Mouse (Mus musculus) myocyte (in vitro differentiated cells): ENCODE data around the gene Zfp13. TPM values are rescaled to one million over a fixed set of nuclear protein-coding genes. Genes with fewer than 3 reads are reported as not detected.

Source experiments
- H3K27me3 ChIP-seq: one replicate; pipeline ENCODE4 v1.6.1; 2011; ENCODE audit not compliant: control insufficient read depth, insufficient read depth, insufficient read length
- H3K36me3 ChIP-seq: one replicate; pipeline ENCODE4 v1.6.1; 2011; ENCODE audit not compliant: control insufficient read depth, insufficient read depth
- H3K4me2 ChIP-seq: one replicate; pipeline ENCODE4 v1.6.1; 2011; ENCODE audit warnings: low read depth, control low read depth
- H3K4me3 ChIP-seq: one replicate; pipeline ENCODE4 v1.5.1; 2011; ENCODE audit warnings: mild to moderate bottlenecking, control low read depth, moderate library complexity
- H3K79me2 ChIP-seq: one replicate; pipeline ENCODE4 v1.6.1; 2011; ENCODE audit not compliant: control insufficient read depth, insufficient read depth
- H3ac ChIP-seq: one replicate; pipeline ENCODE4 v1.6.1; 2011; ENCODE audit not compliant: control insufficient read depth, insufficient read length
- CEBPB ChIP-seq: IDR thresholded peaks from 2 replicates; pipeline ENCODE4 v1.6.1; 2011; ENCODE audit warnings: mild to moderate bottlenecking, moderate library complexity; ENCODE audit not compliant: poor library complexity, insufficient read depth, severe bottlenecking
- E2F4 ChIP-seq: IDR thresholded peaks from one replicate; pipeline ENCODE4 v1.6.1; 2011; ENCODE audit warnings: mild to moderate bottlenecking, control low read depth, moderate library complexity; ENCODE audit not compliant: insufficient read depth
- MAX ChIP-seq: IDR thresholded peaks from one replicate; pipeline ENCODE4 v1.6.1; 2011; ENCODE audit warnings: low read depth, mild to moderate bottlenecking, control low read depth
- MYOD1 ChIP-seq, 3 experiments: IDR thresholded peaks; one replicate each; pipeline ENCODE4 v1.6.1; 2011; ENCODE audit warnings: control low read depth in 2 of 3, low read depth in 2 of 3, mild to moderate bottlenecking in 2 of 3, moderate library complexity in 1 of 3; ENCODE audit not compliant: insufficient read length in 2 of 3, control insufficient read depth in 1 of 3
- MYOG ChIP-seq, 3 experiments: IDR thresholded peaks; one replicate each; pipeline ENCODE4 v1.6.1; 2011; ENCODE audit warnings: control low read depth in 2 of 3, low read depth in 2 of 3, mild to moderate bottlenecking in 2 of 3; ENCODE audit not compliant: insufficient read length in 2 of 3, control insufficient read depth in 1 of 3, insufficient read depth in 1 of 3
- POLR2A ChIP-seq: IDR thresholded peaks from one replicate; pipeline ENCODE4 v1.6.1; 2011; ENCODE audit warnings: low read depth, mild to moderate bottlenecking, control low read depth, moderate library complexity; ENCODE audit not compliant: insufficient read length
- POLR2AphosphoS2 ChIP-seq: IDR thresholded peaks from one replicate; pipeline ENCODE4 v1.6.1; 2011; ENCODE audit warnings: low read depth, control low read depth; ENCODE audit not compliant: insufficient read length
- REST ChIP-seq: IDR thresholded peaks from one replicate; pipeline ENCODE4 v1.6.1; 2011; ENCODE audit warnings: mild to moderate bottlenecking, control low read depth, moderate library complexity; ENCODE audit not compliant: insufficient read depth, insufficient read length
- SRF ChIP-seq: IDR thresholded peaks from one replicate; pipeline ENCODE4 v1.6.1; 2011; ENCODE audit warnings: low read depth; ENCODE audit not compliant: control insufficient read depth, insufficient read length
- TCF12 ChIP-seq: IDR thresholded peaks from one replicate; pipeline ENCODE4 v1.6.1; 2011; ENCODE audit warnings: mild to moderate bottlenecking, control low read depth; ENCODE audit not compliant: poor library complexity, insufficient read depth, severe bottlenecking
- TCF3 ChIP-seq: IDR thresholded peaks from one replicate; pipeline ENCODE4 v1.6.1; 2011; ENCODE audit warnings: low read depth, control low read depth; ENCODE audit not compliant: insufficient read length
- USF1 ChIP-seq: IDR thresholded peaks from one replicate; pipeline ENCODE4 v1.6.1; 2011; ENCODE audit warnings: low read depth, mild to moderate bottlenecking, control low read depth, moderate library complexity
- polyA plus RNA-seq: library from polyadenylated mRNA; unstranded; fragments of >200 nt; fragmentation: generic; extraction: Trizol; gene quantifications from one replicate; pipeline ENCODE4 v1.2.1, GENCODE M21; 2012; ENCODE audit warnings: missing spikeins

Zfp13 gene
- polyA plus RNA-seq, 1 experiment = 5.1 TPM

DNA sequence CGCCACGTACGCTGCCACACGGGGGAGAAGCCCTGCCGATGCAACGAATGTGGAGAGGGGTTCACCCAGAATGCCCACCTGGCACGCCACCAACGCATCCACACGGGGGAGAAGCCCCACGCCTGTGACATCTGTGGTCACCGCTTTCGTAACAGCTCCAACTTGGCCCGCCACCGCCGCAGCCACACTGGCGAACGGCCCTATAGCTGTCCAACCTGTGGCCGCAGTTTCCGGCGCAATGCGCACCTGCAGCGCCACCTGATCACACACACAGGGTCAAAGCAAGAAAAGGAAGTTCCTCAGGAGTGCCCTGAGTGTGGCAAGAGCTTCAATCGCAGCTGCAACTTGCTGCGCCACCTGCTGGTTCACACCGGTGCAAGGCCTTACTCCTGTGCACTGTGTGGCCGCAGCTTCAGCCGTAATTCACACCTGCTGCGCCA, 11.1 kb upstream of the Zfp13 start:
- no peaks in the 10 kb centered on the region for H3K36me3 ChIP-seq
- no peak overlapping the region for H3ac ChIP-seq
- no peaks in the 10 kb centered on the region for H3K79me2 ChIP-seq
- H3K4me3 ChIP-seq = no peak overlapping the region
- H3K27me3 ChIP-seq = peaks cover 15% of the 10 kb centered on the region
- no peak for TF ChIP-seq POLR2AphosphoS2
- TF ChIP-seq TCF3 = no peak
- no peak for TF ChIP-seq SRF
- TF ChIP-seq MYOG (IDR thresholded peaks at IDR 0.05; ENCODE audit: control insufficient read depth in 1 of 3, insufficient read depth in 1 of 3, insufficient read length in 2 of 3, low read depth in 2 of 3) = peak in 1 of 3 experiments; percentile 44
- TF ChIP-seq TCF12 = no peak
- TF ChIP-seq MYOD1 (IDR thresholded peaks at IDR 0.05; ENCODE audit: control insufficient read depth in 1 of 3, insufficient read length in 2 of 3, low read depth in 2 of 3) = peak in 2 of 3 experiments; percentile 13 to 32
- TF ChIP-seq CEBPB = no peak
- H3K4me2 ChIP-seq = no peak overlapping the region

DNA sequence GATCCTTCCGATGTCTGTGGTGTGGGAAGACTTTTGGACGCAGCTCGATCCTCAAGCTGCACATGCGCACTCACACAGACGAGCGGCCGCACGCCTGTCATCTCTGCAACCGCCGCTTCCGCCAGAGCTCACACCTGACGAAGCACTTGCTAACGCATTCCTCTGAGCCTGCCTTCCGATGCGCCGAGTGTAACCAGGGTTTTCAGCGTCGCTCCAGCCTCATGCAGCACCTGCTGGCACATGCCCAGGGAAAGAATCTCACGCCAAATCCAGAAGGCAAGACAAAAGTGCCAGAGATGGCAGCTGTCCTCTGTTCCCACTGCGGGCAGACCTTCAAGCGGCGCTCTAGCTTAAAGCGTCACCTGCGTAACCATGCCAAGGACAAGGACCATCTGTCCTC, 10.3 kb upstream of the Zfp13 start:
- peaks cover 15% of the 10 kb centered on the region for H3K27me3 ChIP-seq
- H3K4me2 ChIP-seq = no peak overlapping the region
- no peak overlapping the region for H3K4me3 ChIP-seq
- no peak overlapping the region for H3ac ChIP-seq
- TF ChIP-seq REST (no peak), POLR2A (no peak), MYOG (IDR thresholded peaks at IDR 0.05; ENCODE audit: control insufficient read depth in 1 of 3, insufficient read depth in 1 of 3, insufficient read length in 2 of 3, low read depth in 2 of 3) (no peak), POLR2AphosphoS2 (no peak), MAX (no peak), CEBPB (no peak), MYOD1 (IDR thresholded peaks at IDR 0.05; ENCODE audit: control insufficient read depth in 1 of 3, insufficient read length in 2 of 3, low read depth in 2 of 3) (no peak), USF1 (no peak), E2F4 (no peak), TCF3 (no peak), SRF (no peak), TCF12 (no peak)
- no peaks in the 10 kb centered on the region for H3K79me2 ChIP-seq
- no peaks in the 10 kb centered on the region for H3K36me3 ChIP-seq

DNA sequence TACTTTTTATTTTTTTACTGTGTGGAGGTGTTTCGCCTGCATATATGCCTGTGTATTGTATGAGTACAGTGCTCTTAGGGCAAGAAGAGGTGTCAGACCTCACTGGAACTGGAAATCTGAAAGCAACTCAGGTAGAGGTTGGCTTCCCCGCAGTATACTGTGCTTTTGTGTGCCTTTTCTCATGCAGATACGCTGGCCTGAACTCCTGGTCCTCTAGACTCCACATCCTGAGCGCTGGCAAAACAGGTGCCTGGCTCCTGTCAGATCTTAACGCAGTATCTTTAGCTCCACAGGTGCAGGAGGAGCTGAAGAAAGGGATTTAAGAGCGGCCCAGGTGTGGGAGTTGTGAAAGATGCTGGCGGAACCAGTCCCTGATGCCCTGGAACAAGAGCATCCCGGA, 5.9 kb upstream of the Zfp13 start:
- peaks cover 10% of the 10 kb centered on the region for H3K27me3 ChIP-seq
- H3K4me2 ChIP-seq = no peak overlapping the region
- no peak for TF ChIP-seq POLR2A
- no peak overlapping the region for H3K4me3 ChIP-seq
- H3K79me2 ChIP-seq = no peaks in the 10 kb centered on the region
- no peaks in the 10 kb centered on the region for H3K36me3 ChIP-seq
- H3ac ChIP-seq = no peak overlapping the region

DNA sequence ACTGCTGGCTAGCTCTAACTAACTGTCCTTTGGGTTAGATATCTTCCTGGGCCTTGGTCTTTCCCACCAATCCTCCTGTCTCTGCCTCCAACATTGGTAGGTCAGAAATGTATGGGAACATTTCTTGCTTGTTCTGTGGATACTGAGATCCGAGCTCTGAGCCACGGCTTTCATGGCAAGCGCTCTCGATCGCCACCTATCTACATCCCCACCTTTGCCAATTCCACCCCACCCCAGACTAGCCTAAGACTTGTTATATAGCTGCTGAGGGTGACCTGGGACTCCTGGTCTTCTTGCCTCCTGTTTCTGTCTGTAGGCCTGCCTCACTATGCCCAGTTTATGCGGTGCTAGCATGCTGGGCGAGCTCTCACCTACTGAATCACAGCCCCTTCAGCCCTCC, 5.1 kb upstream of the Zfp13 start:
- TF ChIP-seq POLR2AphosphoS2 (no peak), POLR2A (no peak), MYOD1 (IDR thresholded peaks at IDR 0.05; ENCODE audit: control insufficient read depth in 1 of 3, insufficient read length in 2 of 3, low read depth in 2 of 3) (no peak)
- no peaks in the 10 kb centered on the region for H3K36me3 ChIP-seq
- H3K4me2 ChIP-seq = no peak overlapping the region

DNA sequence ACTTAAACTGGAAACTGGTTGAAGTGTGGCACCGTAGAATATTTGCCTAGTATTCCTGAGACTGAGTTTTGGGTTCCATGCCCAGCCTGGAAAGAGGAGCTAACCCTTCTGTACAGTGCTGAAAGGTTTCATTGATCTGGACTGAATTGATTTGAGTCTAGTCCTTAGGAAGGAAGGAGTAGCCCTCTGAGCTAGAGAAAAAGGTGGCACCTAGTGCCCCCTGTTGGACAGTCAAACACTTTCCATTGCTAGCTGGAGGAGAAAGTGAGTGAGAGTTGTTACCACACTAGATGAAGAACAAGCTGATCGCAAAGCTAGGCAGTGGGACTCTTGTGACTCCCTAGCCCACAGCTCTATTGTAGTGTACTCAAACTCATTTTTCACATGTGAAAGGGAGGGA, 4.3 kb upstream of the Zfp13 start:
- Histone ChIP-seq H3K4me3 (no peak overlapping the region), H3K36me3 (no peaks in the 10 kb centered on the region), H3K27me3 (no peaks in the 10 kb centered on the region), H3K79me2 (no peaks in the 10 kb centered on the region), H3K4me2 (no peak overlapping the region), H3ac (no peak overlapping the region)
- TF ChIP-seq CEBPB (no peak), MAX (no peak), MYOG (IDR thresholded peaks at IDR 0.05; ENCODE audit: control insufficient read depth in 1 of 3, insufficient read depth in 1 of 3, insufficient read length in 2 of 3, low read depth in 2 of 3) (no peak), MYOD1 (IDR thresholded peaks at IDR 0.05; ENCODE audit: control insufficient read depth in 1 of 3, insufficient read length in 2 of 3, low read depth in 2 of 3) (no peak), E2F4 (no peak)

More for the DNA sequence above, 5.1 kb upstream of the Zfp13 start:
- peaks cover 2% of the 10 kb centered on the region for H3K27me3 ChIP-seq
- H3K4me3 ChIP-seq = no peak overlapping the region
- H3K79me2 ChIP-seq = no peaks in the 10 kb centered on the region
- H3ac ChIP-seq = no peak overlapping the region

DNA sequence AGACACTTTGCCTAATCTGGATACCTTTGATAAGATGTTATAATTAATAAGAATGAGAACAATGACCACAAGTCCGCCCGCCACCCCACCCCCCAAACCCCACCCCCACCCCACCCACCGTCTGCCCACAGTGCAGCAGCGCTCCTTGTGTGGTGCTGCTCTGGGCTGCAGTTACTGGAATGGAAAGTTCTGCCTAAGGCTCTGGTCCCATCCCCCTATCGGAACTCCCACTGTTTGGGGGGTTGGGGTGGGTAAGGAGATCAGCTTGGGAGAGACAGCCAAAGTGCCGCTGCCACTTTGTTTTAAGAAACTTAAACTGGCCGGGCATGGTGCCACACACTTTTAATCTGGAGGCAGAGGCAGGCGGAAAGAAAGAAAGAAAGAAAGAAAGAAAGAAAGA, 3.8 kb upstream of the Zfp13 start:
- no peaks in the 10 kb centered on the region for H3K27me3 ChIP-seq
- TF ChIP-seq REST (no peak), E2F4 (no peak), TCF12 (no peak), SRF (no peak), MYOD1 (IDR thresholded peaks at IDR 0.05; ENCODE audit: control insufficient read depth in 1 of 3, insufficient read length in 2 of 3, low read depth in 2 of 3) (no peak), MAX (no peak), CEBPB (no peak), MYOG (IDR thresholded peaks at IDR 0.05; ENCODE audit: control insufficient read depth in 1 of 3, insufficient read depth in 1 of 3, insufficient read length in 2 of 3, low read depth in 2 of 3) (no peak), POLR2AphosphoS2 (no peak), POLR2A (no peak), TCF3 (no peak), USF1 (no peak)
- no peak overlapping the region for H3K4me3 ChIP-seq
- no peak overlapping the region for H3ac ChIP-seq
- no peaks in the 10 kb centered on the region for H3K36me3 ChIP-seq
- H3K79me2 ChIP-seq = no peaks in the 10 kb centered on the region
- no peak overlapping the region for H3K4me2 ChIP-seq
